Mouse (Mus musculus): ENCODE data around the gene Plac8. TPM values are rescaled to one million over a fixed set of nuclear protein-coding genes. Genes with fewer than 3 reads are reported as not detected.

The Plac8 gene
- polyA plus RNA-seq, 1 experiment, result 24.6 TPM

- TF ChIP-seq POLR2A (IDR thresholded peaks at IDR 0.05; ENCODE audit: control insufficient read depth, low read depth, low read length), result peak; percentile 95
- TF ChIP-seq CTCF (IDR thresholded peaks at IDR 0.05; ENCODE audit: control insufficient read depth, insufficient read depth, insufficient replicate concordance, low read depth, low read length), result no peak
- H3K36me3 ChIP-seq (ENCODE audit: control insufficient read depth, insufficient read depth, low read length), result no peaks in the 10 kb centered on the region
- no peaks in the 10 kb centered on the region for H3K27me3 ChIP-seq (ENCODE audit: control insufficient read depth, insufficient read depth, low read length)
- peak within 1 kb of the TSS; percentile 86 for H3K27ac ChIP-seq (ENCODE audit: control insufficient read depth, insufficient read depth, low read depth, low read length)
- no peaks in the 10 kb centered on the region; the same call in 1 of the 2 replicates for H3K4me1 ChIP-seq (ENCODE audit: control insufficient read depth, insufficient read depth, low read length)
- H3K4me3 ChIP-seq (ENCODE audit: control insufficient read depth, low read depth, low read length), result peak within 1 kb of the TSS; percentile 96
These were observed 53.7 kb downstream of the Plac8 start, which contains the start of gene Cops4 for GRCm38 (mm10) chr5:100518049-100519026. Gene Cops4, plus strand, starts transcription at chr5:100518309.

- H3K4me3 ChIP-seq (ENCODE audit: control insufficient read depth, low read depth, low read length), result no peak overlapping the region
- H3K27me3 ChIP-seq (ENCODE audit: control insufficient read depth, insufficient read depth, low read length), result no peaks in the 10 kb centered on the region
- H3K36me3 ChIP-seq (ENCODE audit: control insufficient read depth, insufficient read depth, low read length), result no peaks in the 10 kb centered on the region
- H3K4me1 ChIP-seq (ENCODE audit: control insufficient read depth, insufficient read depth, low read length), result no peaks in the 10 kb centered on the region; the same call in 1 of the 2 replicates
- no peak overlapping the region for H3K27ac ChIP-seq (ENCODE audit: control insufficient read depth, insufficient read depth, low read depth, low read length)
- TF ChIP-seq POLR2A (IDR thresholded peaks at IDR 0.05; ENCODE audit: control insufficient read depth, low read depth, low read length) (no peak), CTCF (IDR thresholded peaks at IDR 0.05; ENCODE audit: control insufficient read depth, insufficient read depth, insufficient replicate concordance, low read depth, low read length) (no peak)
These were observed 59.5 kb downstream of the Plac8 start for GRCm38 (mm10) chr5:100512576-100512975.

GRCm38 (mm10) chr5:100509247-100509646, 62.8 kb downstream of the Plac8 start:
- Histone ChIP-seq H3K4me1 (ENCODE audit: control insufficient read depth, insufficient read depth, low read length) (no peaks in the 10 kb centered on the region), H3K27me3 (ENCODE audit: control insufficient read depth, insufficient read depth, low read length) (no peaks in the 10 kb centered on the region), H3K27ac (ENCODE audit: control insufficient read depth, insufficient read depth, low read depth, low read length) (no peak overlapping the region), H3K4me3 (ENCODE audit: control insufficient read depth, low read depth, low read length) (no peak overlapping the region), H3K36me3 (ENCODE audit: control insufficient read depth, insufficient read depth, low read length) (no peaks in the 10 kb centered on the region)
- TF ChIP-seq CTCF (IDR thresholded peaks at IDR 0.05; ENCODE audit: control insufficient read depth, insufficient read depth, insufficient replicate concordance, low read depth, low read length) (no peak), POLR2A (IDR thresholded peaks at IDR 0.05; ENCODE audit: control insufficient read depth, low read depth, low read length) (no peak)

Other genes starting within 250 kb of the Plac8 start
- gene Sec31a, start 156.0 kb downstream of the Plac8 start, polyA plus RNA-seq (2012; rRNA removed), result 188 and 194 TPM in 2 replicates
- 13.8 and 14.8 TPM in 2 replicates for gene Lin54, start 71.6 kb downstream of the Plac8 start, polyA plus RNA-seq (2012; rRNA removed)
- gene Cops4, start 53.9 kb downstream of the Plac8 start, polyA plus RNA-seq (2012; rRNA removed), result 118 and 132 TPM in 2 replicates
- 19.5 and 21.4 TPM in 2 replicates for gene Coq2, start 102.9 kb upstream of the Plac8 start, polyA plus RNA-seq (2012; rRNA removed)
- 2.0 and 2.7 TPM in 2 replicates for gene Hpse, start 147.5 kb upstream of the Plac8 start, polyA plus RNA-seq (2012; rRNA removed)
- gene Helq, start 226.4 kb upstream of the Plac8 start, polyA plus RNA-seq (2012; rRNA removed), result 6.1 TPM in 2 replicates
- 27.8 and 32.8 TPM in 2 replicates for gene Mrps18c, start 226.4 kb upstream of the Plac8 start, polyA plus RNA-seq (2012; rRNA removed)
- gene Abraxas1, start 248.7 kb upstream of the Plac8 start, polyA plus RNA-seq (2012; rRNA removed), result 5.5 and 6.3 TPM in 2 replicates